Mouse (Mus musculus) liver, embryonic 14.5 days (tissue): ENCODE measurements around the gene Amy1.

Source experiments
- CTCF ChIP-seq: IDR thresholded peaks from 2 replicates; pipeline ENCODE4 v1.5.1; 2016; ENCODE audit warnings: antibody characterized with exemption, low read depth, control low read depth
- EP300 ChIP-seq: IDR thresholded peaks from 2 replicates; pipeline ENCODE4 v1.6.1; 2016; ENCODE audit warnings: antibody characterized with exemption, low read depth

GRCm38 (mm10) chr3:113590844-113591243 is 15.7 kb downstream of the Amy1 start:
- TF ChIP-seq CTCF: no peak
- no peak for TF ChIP-seq EP300
